Mouse (Mus musculus) intestine, embryonic 14.5 days (tissue): ENCODE data around the gene Ccdc146. TPM values are rescaled to one million over a fixed set of nuclear protein-coding genes. Genes with fewer than 3 reads are reported as not detected.

Source experiments
- ATAC-seq: fragments of 200-750 bp; cut with Nextera tagmentation; replicated peaks from 2 replicates; pipeline ENCODE4 v1.8.0; 2017; ENCODE audit warnings: low read depth, moderate number of reproducible peaks, moderate TSS enrichment, moderate library complexity; ENCODE audit not compliant: low FRiP score, low TSS enrichment
- DNase-seq: peaks from one replicate; pipeline ENCODE4 v3.0.0-alpha.2; 2018; ENCODE audit warnings: low spot score
- H3K27ac ChIP-seq: fragments of 300-500 bp; sonication (generic); 2 replicates; pipeline ENCODE4 v1.5.1; 2014; ENCODE audit warnings: low read depth, mild to moderate bottlenecking, control low read depth
- H3K27me3 ChIP-seq: fragments of 300-500 bp; sonication (generic); replicated peaks from 2 replicates; pipeline ENCODE4 v1.6.1; 2014; ENCODE audit warnings: low read length, control low read depth; ENCODE audit not compliant: control insufficient read depth, insufficient read depth
- H3K36me3 ChIP-seq: fragments of 300-500 bp; sonication (generic); 2 replicates; pipeline ENCODE4 v1.6.1; 2014; ENCODE audit warnings: low read length, control low read depth; ENCODE audit not compliant: control insufficient read depth, insufficient read depth
- H3K4me1 ChIP-seq: fragments of 300-500 bp; sonication (generic); replicated peaks from 2 replicates; pipeline ENCODE4 v1.6.1; 2014; ENCODE audit warnings: low read length, control low read depth, mixed read lengths; ENCODE audit not compliant: control insufficient read depth, insufficient read depth
- H3K4me2 ChIP-seq: fragments of 300-500 bp; sonication (generic); 2 replicates; pipeline ENCODE4 v1.6.1; 2014; ENCODE audit warnings: low read length
- H3K4me3 ChIP-seq: fragments of 300-500 bp; sonication (generic); 2 replicates; pipeline ENCODE4 v1.5.1; 2014; ENCODE audit warnings: low read depth, low read length, control low read depth, mixed read lengths
- H3K9ac ChIP-seq: fragments of 300-500 bp; sonication (generic); 2 replicates; pipeline ENCODE4 v1.6.1; 2014; ENCODE audit warnings: mild to moderate bottlenecking, low read length
- H3K9me3 ChIP-seq: fragments of 300-500 bp; sonication (generic); 2 replicates; pipeline ENCODE4 v1.6.1; 2016; ENCODE audit warnings: low read length, control low read depth; ENCODE audit not compliant: control insufficient read depth
- WGBS: fragments of 180-500 bp; shearing (Covaris S2); extraction: QIAGEN DNeasy Blood & Tissue Kit; methylation state at CpG from one replicate; pipeline ENCODE4 v1.1.7; 2014; 5-methylcytosine and 5-hydroxymethylcytosine counted together
- polyA plus RNA-seq: library from polyadenylated mRNA; unstranded; fragments of >200 nt; fragmentation: Nextera tagmentation; extraction: Ambion mirVana; gene quantifications from 2 replicates; pipeline ENCODE4 v1.2.1, GENCODE M21; 2014

Gene Ccdc146
- polyA plus RNA-seq, 1 experiment from 2014 or later, result 0.76 TPM

DNA sequence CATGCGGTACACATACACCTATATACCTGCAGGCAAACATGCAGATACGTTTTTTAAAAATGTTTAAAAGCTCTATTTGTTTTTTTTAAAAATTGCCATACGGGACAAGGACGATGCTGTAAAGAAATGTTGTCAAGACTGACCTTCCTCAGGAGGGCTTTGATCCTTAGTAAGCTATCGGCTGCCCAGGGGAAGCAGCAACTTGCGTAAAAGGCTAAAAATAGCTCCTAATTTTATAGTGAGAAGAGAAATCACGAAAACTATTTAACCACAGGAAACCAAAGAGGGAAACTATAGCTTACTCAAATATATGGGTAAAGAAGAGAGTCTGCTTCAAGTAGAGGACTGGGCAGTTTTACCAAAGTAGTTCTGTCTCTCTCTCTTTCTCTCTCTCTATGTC lies 163.7 kb downstream of the Ccdc146 start:
- no peaks in the 10 kb centered on the region for H3K27me3 ChIP-seq
- ATAC-seq, result no peak
- no peak overlapping the region for H3K4me2 ChIP-seq
- no peak overlapping the region for H3K4me3 ChIP-seq
- no peak for DNase-seq
- H3K9ac ChIP-seq, result no peak overlapping the region
- H3K27ac ChIP-seq, result no peak overlapping the region
- 68% methylated on average over 7 of the region's 7 CpGs for whole genome bisulfite sequencing
- H3K36me3 ChIP-seq, result no peaks in the 10 kb centered on the region
- no peaks in the 10 kb centered on the region for H3K9me3 ChIP-seq
- H3K4me1 ChIP-seq, result peaks cover 6% of the 10 kb centered on the region; the same call in 1 of the 2 replicates

DNA sequence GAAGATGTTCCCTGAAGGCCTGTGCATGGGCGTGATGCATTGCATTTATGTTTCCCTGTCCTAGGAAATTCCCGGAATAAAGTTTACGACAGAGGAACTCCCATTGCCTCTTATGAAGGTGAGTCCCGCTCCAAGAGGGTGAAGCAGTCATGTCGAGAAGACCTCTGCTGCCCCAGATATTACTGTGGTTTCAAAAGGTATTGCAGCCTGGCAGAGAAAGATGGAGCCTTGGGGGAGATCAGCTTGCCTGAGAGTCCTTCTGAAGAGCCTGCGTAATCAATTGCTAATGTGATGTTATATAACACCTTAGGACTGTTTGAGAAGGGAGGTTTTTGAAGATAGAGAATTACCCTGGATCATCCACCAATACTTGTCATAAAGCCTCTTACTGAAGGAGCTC lies 166.7 kb downstream of the Ccdc146 start:
- WGBS, result 71% methylated on average over 6 of the region's 6 CpGs
- Histone ChIP-seq H3K4me3 (no peak overlapping the region), H3K36me3 (no peaks in the 10 kb centered on the region), H3K4me2 (no peak overlapping the region), H3K27ac (no peak overlapping the region), H3K27me3 (no peaks in the 10 kb centered on the region), H3K4me1 (peaks cover 6% of the 10 kb centered on the region; the same call in 1 of the 2 replicates), H3K9me3 (no peaks in the 10 kb centered on the region), H3K9ac (no peak overlapping the region)
- DNase-seq, result no peak
- no peak for ATAC-seq

DNA sequence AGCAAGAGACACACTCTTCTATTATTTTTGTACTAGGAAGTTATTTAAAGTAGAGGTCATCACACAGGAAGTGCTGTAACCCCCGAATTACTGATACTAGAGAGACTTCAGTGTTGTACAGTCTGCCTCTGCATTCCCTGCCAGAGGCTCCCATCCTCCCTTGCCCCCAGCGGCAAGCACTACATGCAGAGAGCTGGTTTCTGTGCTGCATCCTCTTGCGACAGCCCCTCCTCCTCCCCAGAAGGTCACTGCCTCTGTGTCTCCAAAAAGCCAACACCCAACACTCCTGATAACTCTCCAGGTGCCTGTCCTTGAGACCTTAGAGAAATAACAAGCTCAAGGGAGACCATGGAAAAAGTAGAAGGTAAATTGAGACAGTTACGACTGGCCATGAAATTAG lies 167.4 kb downstream of the Ccdc146 start:
- Histone ChIP-seq H3K4me1 (peaks cover 6% of the 10 kb centered on the region; the same call in 1 of the 2 replicates), H3K4me2 (no peak overlapping the region), H3K9me3 (no peaks in the 10 kb centered on the region), H3K4me3 (no peak overlapping the region), H3K36me3 (no peaks in the 10 kb centered on the region), H3K27me3 (no peaks in the 10 kb centered on the region), H3K9ac (no peak overlapping the region), H3K27ac (no peak overlapping the region)
- no peak for DNase-seq
- WGBS, result 61% methylated on average over 4 of the region's 4 CpGs
- no peak for ATAC-seq

- WGBS, result 77% methylated on average over 5 of the region's 5 CpGs
- Histone ChIP-seq H3K4me3 (no peak overlapping the region), H3K4me1 (no peaks in the 10 kb centered on the region), H3K27me3 (no peaks in the 10 kb centered on the region), H3K9ac (no peak overlapping the region), H3K9me3 (no peaks in the 10 kb centered on the region), H3K4me2 (no peak overlapping the region), H3K27ac (no peak overlapping the region), H3K36me3 (no peaks in the 10 kb centered on the region)
- ATAC-seq, result no peak
- no peak for DNase-seq
Measured at GRCm38 (mm10) chr5:21255551-21256132, 168.8 kb downstream of the Ccdc146 start.

DNA sequence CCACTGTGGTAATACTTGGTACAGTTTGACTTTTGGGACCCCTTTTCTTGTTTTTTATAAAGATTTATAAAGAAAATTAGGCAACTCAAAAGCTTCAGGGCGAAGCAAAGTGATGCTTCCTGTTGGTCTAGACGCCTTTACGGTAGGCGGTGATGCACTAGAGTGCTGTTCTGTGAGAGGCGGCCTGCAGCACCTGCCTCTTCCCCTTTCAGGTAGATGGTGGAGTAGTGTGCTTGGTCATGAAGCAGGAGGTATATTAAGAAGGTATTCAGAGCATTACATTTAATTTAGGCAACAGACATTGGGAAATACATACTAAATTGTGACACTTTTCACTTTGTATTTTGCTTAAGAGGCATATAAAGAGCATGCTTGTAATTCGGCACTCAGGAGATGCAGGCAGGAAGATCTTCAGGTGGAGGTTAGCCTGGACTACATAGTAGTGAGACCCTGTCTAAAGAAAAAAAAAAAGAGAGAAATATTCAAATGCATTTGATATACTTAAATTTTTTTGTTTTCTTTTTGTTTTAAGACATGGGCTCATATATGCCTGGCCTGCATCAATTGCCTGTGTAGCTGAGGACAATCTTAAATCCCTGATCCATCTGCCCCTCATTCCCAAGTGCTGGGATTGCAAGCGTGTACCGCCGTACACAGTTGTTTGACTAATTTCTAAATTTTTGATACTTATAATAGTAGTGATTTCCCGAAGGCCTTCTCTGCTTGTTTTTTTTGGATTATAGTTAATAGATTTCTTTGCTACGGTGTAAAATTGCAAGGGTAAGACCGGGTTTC lies 169.5 kb downstream of the Ccdc146 start:
- WGBS, result 91% methylated on average over 12 of the region's 12 CpGs
- Histone ChIP-seq H3K27ac (no peak overlapping the region), H3K9me3 (no peaks in the 10 kb centered on the region), H3K36me3 (no peaks in the 10 kb centered on the region), H3K4me3 (no peak overlapping the region), H3K4me2 (no peak overlapping the region), H3K27me3 (no peaks in the 10 kb centered on the region), H3K4me1 (no peaks in the 10 kb centered on the region), H3K9ac (no peak overlapping the region)
- no peak for ATAC-seq
- no peak for DNase-seq

DNA sequence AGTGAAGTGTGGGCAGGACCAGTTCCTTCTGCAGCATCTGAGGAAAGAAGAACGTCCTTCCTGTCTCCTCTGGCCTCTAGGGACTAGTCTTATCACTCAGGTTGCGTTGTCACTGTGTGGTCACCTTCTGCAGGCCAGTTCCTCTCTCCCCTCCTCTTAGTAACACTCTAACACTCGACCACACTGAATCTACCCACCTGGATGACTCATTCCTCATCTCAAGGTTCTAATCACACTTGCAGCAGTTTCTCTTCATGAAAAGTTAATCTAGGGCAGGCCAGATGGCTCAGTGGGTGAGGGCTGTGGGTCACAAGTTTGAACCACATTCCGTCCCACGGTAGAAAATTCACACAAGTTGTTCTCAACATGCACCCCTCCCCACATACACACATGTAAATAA lies 175.6 kb downstream of the Ccdc146 start:
- no peak overlapping the region for H3K4me3 ChIP-seq
- no peak for DNase-seq
- 71% methylated on average over 5 of the region's 5 CpGs for WGBS
- no peak overlapping the region for H3K4me2 ChIP-seq
- no peak overlapping the region for H3K27ac ChIP-seq
- H3K27me3 ChIP-seq, result no peaks in the 10 kb centered on the region
- no peak overlapping the region for H3K9ac ChIP-seq
- H3K36me3 ChIP-seq, result no peaks in the 10 kb centered on the region
- H3K4me1 ChIP-seq, result no peaks in the 10 kb centered on the region; the same call in 1 of the 2 replicates
- H3K9me3 ChIP-seq, result no peaks in the 10 kb centered on the region
- ATAC-seq, result no peak

GRCm38 (mm10) chr5:21247916-21248315 lies 176.6 kb downstream of the Ccdc146 start:
- Histone ChIP-seq H3K4me2 (no peak overlapping the region), H3K27me3 (no peaks in the 10 kb centered on the region), H3K9me3 (no peaks in the 10 kb centered on the region), H3K4me3 (no peak overlapping the region), H3K9ac (no peak overlapping the region), H3K36me3 (no peaks in the 10 kb centered on the region), H3K4me1 (no peaks in the 10 kb centered on the region; the same call in 1 of the 2 replicates), H3K27ac (no peak overlapping the region)
- 42% methylated on average over 2 of the region's 2 CpGs for WGBS
- no peak for ATAC-seq
- DNase-seq, result no peak

DNA sequence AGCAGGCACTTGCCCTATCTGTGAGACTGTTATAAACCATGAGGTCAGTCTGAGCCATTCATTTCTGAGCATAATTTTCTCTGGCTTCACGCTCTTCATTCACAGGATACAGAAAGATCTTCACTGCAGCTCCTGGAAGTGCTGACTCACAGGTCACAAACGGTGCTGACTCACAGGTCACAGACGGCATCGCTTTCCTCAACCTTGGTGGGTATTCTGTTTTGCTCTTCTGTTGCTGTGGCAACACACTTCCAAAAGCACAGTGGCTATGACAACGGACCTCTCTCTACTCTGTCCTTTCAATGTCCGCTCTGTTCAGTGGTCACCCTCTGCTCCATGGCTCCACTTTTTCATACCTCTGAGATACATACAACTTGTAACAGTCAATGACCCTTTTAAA lies 177.7 kb downstream of the Ccdc146 start:
- H3K4me1 ChIP-seq, result no peaks in the 10 kb centered on the region; the same call in 1 of the 2 replicates
- H3K36me3 ChIP-seq, result no peaks in the 10 kb centered on the region
- 71% methylated on average over 6 of the region's 6 CpGs for WGBS
- no peaks in the 10 kb centered on the region for H3K9me3 ChIP-seq
- DNase-seq (no peak), ATAC-seq (no peak)
- H3K9ac ChIP-seq, result no peak overlapping the region
- H3K4me3 ChIP-seq, result no peak overlapping the region
- H3K27me3 ChIP-seq, result no peaks in the 10 kb centered on the region
- H3K4me2 ChIP-seq, result no peak overlapping the region
- H3K27ac ChIP-seq, result no peak overlapping the region

DNA sequence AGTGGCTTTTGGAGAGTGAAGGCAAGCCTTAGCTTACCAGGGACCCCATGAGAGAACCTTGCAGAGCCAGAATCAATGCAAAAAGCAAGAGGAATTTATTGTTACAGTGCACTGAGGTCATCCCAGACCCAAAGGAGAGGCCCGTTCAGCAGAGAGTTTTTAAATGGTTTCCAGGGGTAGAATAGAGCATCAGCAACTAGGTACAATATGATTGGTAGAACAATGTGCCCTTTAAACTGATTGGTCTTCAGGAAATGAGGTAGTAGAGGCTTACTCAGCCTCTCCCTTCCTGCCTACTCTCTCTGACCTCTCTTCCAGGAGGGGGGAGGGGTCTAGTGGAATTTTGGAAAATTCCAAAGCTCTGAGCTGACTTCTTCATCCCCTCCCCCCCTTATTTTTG lies 179.2 kb downstream of the Ccdc146 start:
- DNase-seq, result no peak

More for the DNA sequence above, 179.2 kb downstream of the Ccdc146 start:
- Histone ChIP-seq H3K4me1 (no peaks in the 10 kb centered on the region; the same call in 1 of the 2 replicates), H3K27ac (no peak overlapping the region), H3K27me3 (no peaks in the 10 kb centered on the region), H3K4me3 (no peak overlapping the region), H3K9ac (no peak overlapping the region), H3K36me3 (no peaks in the 10 kb centered on the region), H3K4me2 (no peak overlapping the region), H3K9me3 (no peaks in the 10 kb centered on the region)
- WGBS, result 83% methylated on average over 1 of the region's 1 CpGs
- ATAC-seq, result no peak
